ENCODE assay signal across 8 mouse cellular contexts in genomic region chr7:75796474-75796873, GRCm38 (mm10). TPM values are rescaled to one million over a fixed set of nuclear protein-coding genes. Genes with fewer than 3 reads are reported as not detected.
DNase-seq lines count a peak whose midpoint lies in the region; ATAC-seq lines count a peak whose summit lies in the region.

No protein-coding gene starts in this region.

- WGBS in heart, embryonic 10.5 days = 16% methylated on average over 9 of the region's 9 CpGs
- WGBS in embryonic facial prominence, embryonic 11.5 days = 28% methylated on average over 9 of the region's 9 CpGs
- 10% methylated on average over 9 of the region's 9 CpGs for WGBS in liver, embryonic 16.5 days (ENCODE audit: insufficient replicate concordance)
- 21% methylated on average over 9 of the region's 9 CpGs for WGBS in stomach, embryonic 15.5 days

- no peaks in the 10 kb centered on the region for H3K36me3 ChIP-seq in heart, embryonic 10.5 days
- H3K36me3 ChIP-seq in embryonic facial prominence, embryonic 11.5 days (replicated peaks; ENCODE audit: control insufficient read depth, insufficient read depth, low read depth, low read length) = no peaks in the 10 kb centered on the region
- no peaks in the 10 kb centered on the region for H3K36me3 ChIP-seq in liver, embryonic 16.5 days (ENCODE audit: control insufficient read depth, insufficient read depth)
- H3K36me3 ChIP-seq in stomach, embryonic 15.5 days = no peaks in the 10 kb centered on the region

- DNase-seq in heart, embryonic 10.5 days (ENCODE audit: low spot score) = no peak
- no peak for DNase-seq in heart, postnatal 4 days
- DNase-seq in CD4-positive helper T cell, adult 2 months (ENCODE audit: low read depth, low spot score) = peak; percentile 91
- peak; percentile 31 for DNase-seq in embryonic facial prominence, embryonic 11.5 days (ENCODE audit: low spot score)
- no peak for DNase-seq in cerebellum, adult 9-10 months
- no peak for DNase-seq in ovary, postnatal 10 days (ENCODE audit: low spot score)

- no peak overlapping the region for H3K9ac ChIP-seq in embryonic facial prominence, embryonic 11.5 days (replicated peaks; ENCODE audit: low read length)
- H3K9ac ChIP-seq in liver, embryonic 16.5 days (ENCODE audit: low read depth, low read length) = no peak overlapping the region
- H3K9ac ChIP-seq in stomach, embryonic 15.5 days = no peak overlapping the region

- ATAC-seq in embryonic facial prominence, embryonic 11.5 days (replicated peaks; ENCODE audit: insufficient number of reproducible peaks, low FRiP score, low TSS enrichment, low read depth) = no peak; the same call in 1 of the 2 replicates
- 0 out of 2 replicates have a peak, but pooled peaks have one; percentile 21 for ATAC-seq in liver, embryonic 16.5 days (ENCODE audit: low read depth)
- ATAC-seq in stomach, embryonic 15.5 days (ENCODE audit: insufficient read depth, low FRiP score, low read depth) = 0 out of 2 replicates have a peak, but pooled peaks have one; percentile 27

- peak overlapping the region; percentile 30; the same call in 1 of the 2 replicates for H3K27ac ChIP-seq in heart, embryonic 10.5 days
- H3K27ac ChIP-seq in embryonic facial prominence, embryonic 11.5 days (replicated peaks; ENCODE audit: low read depth, low read length) = no peak overlapping the region
- no peak overlapping the region for H3K27ac ChIP-seq in liver, embryonic 16.5 days (ENCODE audit: low read length)
- no peak overlapping the region; the same call in 1 of the 2 replicates for H3K27ac ChIP-seq in stomach, embryonic 15.5 days

- H3K9me3 ChIP-seq in heart, embryonic 10.5 days = no peaks in the 10 kb centered on the region
- no peaks in the 10 kb centered on the region for H3K9me3 ChIP-seq in embryonic facial prominence, embryonic 11.5 days (replicated peaks; ENCODE audit: control insufficient read depth, low read length)
- H3K9me3 ChIP-seq in liver, embryonic 16.5 days (replicated peaks; ENCODE audit: control insufficient read depth, low read length) = no peaks in the 10 kb centered on the region
- no peaks in the 10 kb centered on the region for H3K9me3 ChIP-seq in stomach, embryonic 15.5 days

- H3K4me2 ChIP-seq in embryonic facial prominence, embryonic 11.5 days (ENCODE audit: low read depth, low read length) = no peak overlapping the region
- H3K4me2 ChIP-seq in liver, embryonic 16.5 days (ENCODE audit: low read depth, low read length) = no peak overlapping the region
- no peak overlapping the region for H3K4me2 ChIP-seq in stomach, embryonic 15.5 days

- H3K4me1 ChIP-seq in heart, embryonic 10.5 days = peaks cover 13% of the 10 kb centered on the region; the same call in 1 of the 2 replicates
- H3K4me1 ChIP-seq in embryonic facial prominence, embryonic 11.5 days (ENCODE audit: control insufficient read depth, insufficient read depth, low read length) = no peaks in the 10 kb centered on the region
- peaks cover 5% of the 10 kb centered on the region for H3K4me1 ChIP-seq in liver, embryonic 16.5 days (ENCODE audit: control insufficient read depth, low read depth, low read length)
- H3K4me1 ChIP-seq in stomach, embryonic 15.5 days = no peaks in the 10 kb centered on the region

- no peak overlapping the region; the same call in 1 of the 2 replicates for H3K4me3 ChIP-seq in heart, embryonic 10.5 days
- no peak overlapping the region for H3K4me3 ChIP-seq in embryonic facial prominence, embryonic 11.5 days (ENCODE audit: low read depth, low read length)
- H3K4me3 ChIP-seq in liver, embryonic 16.5 days (ENCODE audit: low read depth, low read length) = no peak overlapping the region
- H3K4me3 ChIP-seq in stomach, embryonic 15.5 days (replicated peaks) = no peak overlapping the region

- no peaks in the 10 kb centered on the region for H3K27me3 ChIP-seq in heart, embryonic 10.5 days (ENCODE audit: insufficient read depth, poor library complexity, severe bottlenecking)
- no peaks in the 10 kb centered on the region for H3K27me3 ChIP-seq in embryonic facial prominence, embryonic 11.5 days (ENCODE audit: control insufficient read depth, insufficient read depth, low read length)
- H3K27me3 ChIP-seq in liver, embryonic 16.5 days (ENCODE audit: control insufficient read depth, insufficient read depth, low read depth, low read length) = no peaks in the 10 kb centered on the region
- no peaks in the 10 kb centered on the region for H3K27me3 ChIP-seq in stomach, embryonic 15.5 days (replicated peaks)

RNA-seq across cellular contexts. Expression of gene Klhl25, which starts 51.6 kb away (rescaled TPM):
- polyA plus RNA-seq in heart, embryonic 10.5 days (2016; fragmentation: Nextera tagmentation; extraction: Ambion mirVana) = 12.7 and 15.0 TPM in 2 replicates
- total RNA-seq in heart, postnatal 4 days (2021) = 10 to 100 TPM in 1 of 2 experiments, 1 to 10 TPM in 1; 9.6 to 12.2 TPM
- 19.2 and 19.6 TPM in 2 replicates for polyA plus RNA-seq in embryonic facial prominence, embryonic 11.5 days (2014; fragmentation: Nextera tagmentation; extraction: Ambion mirVana)
- 19.4 and 22.5 TPM in 2 replicates for polyA plus RNA-seq in liver, embryonic 16.5 days (2015; fragmentation: Nextera tagmentation; extraction: Ambion mirVana)
- 11.5 TPM in 2 replicates for polyA plus RNA-seq in stomach, embryonic 15.5 days (2015; fragmentation: Nextera tagmentation; extraction: Ambion mirVana)

Comparison
In these comparisons a context has a peak if more than half of its experiments do, and no peak if none do; other contexts are left out.
1. DNase-seq: peak in CD4-positive helper T cell, adult 2 months (single experiment) and embryonic facial prominence, embryonic 11.5 days (single experiment); none in heart, embryonic 10.5 days (single experiment), heart, postnatal 4 days (single experiment), cerebellum, adult 9-10 months (single experiment) and ovary, postnatal 10 days (single experiment).